In the genomic region with DNA sequence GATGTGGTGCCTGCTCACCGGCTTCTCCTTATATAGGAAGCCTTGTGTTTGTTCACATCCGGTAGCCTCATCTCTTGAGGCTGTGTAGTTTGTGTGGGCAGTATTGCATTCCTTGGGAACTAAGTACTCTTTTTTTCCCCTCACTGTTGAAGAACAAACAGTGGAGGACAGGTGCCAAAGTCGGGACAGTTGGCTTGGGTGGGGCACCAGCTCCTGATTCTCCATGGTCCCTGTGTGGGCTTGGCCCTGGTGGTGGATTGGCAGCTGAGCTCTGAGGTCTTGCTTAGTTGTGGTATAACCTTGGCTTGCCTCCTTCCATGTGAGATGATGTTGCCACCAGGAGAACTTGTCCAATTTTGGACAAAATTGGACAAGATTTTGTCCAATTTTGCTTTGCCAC, we compare ENCODE assay signal across 30 mouse cellular contexts. TPM values are rescaled to one million over a fixed set of nuclear protein-coding genes. Genes with fewer than 3 reads are reported as not detected.
DNase-seq lines count a peak whose midpoint lies in the region; ATAC-seq and TF ChIP-seq lines count a peak whose summit lies in the region.
"Had no signal": no experiment of that assay in that cellular context is flagged by ENCODE, and none has a peak within 500 bp of the region (broad histone marks: within the 10 kb centered on the region; RNA-seq: fewer than 3 reads in every experiment).

A gene (minus strand): TSS at position 3 of the 400 bp plus-strand sequence.

- peaks cover 86% of the 10 kb centered on the region for H3K36me3 ChIP-seq in intestine, embryonic 14.5 days (ENCODE audit: control insufficient read depth, insufficient read depth, low read length)
- peaks cover 3% of the 10 kb centered on the region for H3K36me3 ChIP-seq in intestine, embryonic 16.5 days (ENCODE audit: control insufficient read depth, insufficient read depth, low read length)
- peaks cover 91% of the 10 kb centered on the region for H3K36me3 ChIP-seq in liver, embryonic 15.5 days (replicated peaks)
- H3K36me3 ChIP-seq in small intestine, adult 2 months (ENCODE audit: control insufficient read depth, insufficient read depth, low read length), result peaks cover 38% of the 10 kb centered on the region

- no peak for ATAC-seq in intestine, embryonic 14.5 days (replicated peaks; ENCODE audit: low FRiP score, low TSS enrichment, low read depth)
- ATAC-seq in intestine, embryonic 16.5 days, result no peak
- ATAC-seq in liver, embryonic 15.5 days (ENCODE audit: insufficient read depth), result no peak
- ATAC-seq in CD4-positive, CD25-positive, alpha-beta regulatory T cell, adult 4 months, result no peak
- ATAC-seq: forebrain, embryonic 14.5 days; lung, postnatal 0 days; midbrain, embryonic 15.5 days had no signal

- no peaks in the 10 kb centered on the region for H3K27me3 ChIP-seq in intestine, embryonic 14.5 days (replicated peaks; ENCODE audit: control insufficient read depth, insufficient read depth, low read length)
- H3K27me3 ChIP-seq in intestine, embryonic 16.5 days (replicated peaks; ENCODE audit: control insufficient read depth, insufficient read depth, low read length), result no peaks in the 10 kb centered on the region
- no peaks in the 10 kb centered on the region for H3K27me3 ChIP-seq in liver, embryonic 15.5 days
- no peaks in the 10 kb centered on the region for H3K27me3 ChIP-seq in small intestine, adult 2 months (ENCODE audit: control insufficient read depth, insufficient read depth, low read length)
- H3K27me3 ChIP-seq: CH12.LX; limb, embryonic 13.5 days; midbrain, embryonic 15.5 days; neural tube, embryonic 12.5 days had no signal

- no peak within 1 kb of the TSS for H3K4me3 ChIP-seq in intestine, embryonic 14.5 days (ENCODE audit: low read depth, low read length)
- no peak within 1 kb of the TSS for H3K4me3 ChIP-seq in intestine, embryonic 16.5 days (ENCODE audit: low read length)
- no peak within 1 kb of the TSS for H3K4me3 ChIP-seq in liver, embryonic 15.5 days (replicated peaks)
- H3K4me3 ChIP-seq in small intestine, adult 2 months (ENCODE audit: low read depth, low read length), result no peak within 1 kb of the TSS
- H3K4me3 ChIP-seq: limb, embryonic 13.5 days; midbrain, embryonic 10.5 days; midbrain, embryonic 15.5 days; neural tube, embryonic 12.5 days had no signal

- 74% methylated on average over 3 of the region's 3 CpGs for WGBS in intestine, embryonic 14.5 days
- WGBS in intestine, embryonic 16.5 days, result 70% methylated on average over 3 of the region's 3 CpGs
- WGBS in liver, embryonic 15.5 days (ENCODE audit: insufficient replicate concordance), result 79% methylated on average over 3 of the region's 3 CpGs
- 60% methylated on average over 3 of the region's 3 CpGs for WGBS in small intestine, adult 2 months

- no peak within 1 kb of the TSS for H3K9ac ChIP-seq in intestine, embryonic 14.5 days (ENCODE audit: low read length)
- H3K9ac ChIP-seq in intestine, embryonic 16.5 days (ENCODE audit: low read depth, low read length), result no peak within 1 kb of the TSS
- no peak within 1 kb of the TSS for H3K9ac ChIP-seq in liver, embryonic 15.5 days
- H3K9ac ChIP-seq: hindbrain, embryonic 14.5 days; limb, embryonic 13.5 days; midbrain, embryonic 15.5 days; neural tube, embryonic 12.5 days had no signal

- no peak for DNase-seq in intestine, embryonic 14.5 days (ENCODE audit: low spot score)
- DNase-seq in ovary, postnatal 36 days (ENCODE audit: low spot score), result no peak
- DNase-seq in thymus, postnatal 10 days (ENCODE audit: low spot score in 2 of 2), result no peak
- DNase-seq in left cerebral cortex, adult 8-10 months (ENCODE audit: low spot score in 2 of 2), result no peak
- DNase-seq: adrenal gland, adult 8-10 months; B cell, adult 2 months; cerebellum, adult 8-10 months; cerebellum, postnatal 25 days; gastrocnemius, postnatal 14 days; heart, postnatal 4 days; kidney, adult 8-10 months; kidney, postnatal 4 days; layer of hippocampus, postnatal 36 days; thymus, postnatal 14 days had no signal

- no peaks in the 10 kb centered on the region for H3K9me3 ChIP-seq in intestine, embryonic 14.5 days (ENCODE audit: control insufficient read depth, low read length)
- no peaks in the 10 kb centered on the region for H3K9me3 ChIP-seq in intestine, embryonic 16.5 days (ENCODE audit: control insufficient read depth, low read length)
- H3K9me3 ChIP-seq in liver, embryonic 15.5 days (replicated peaks), result no peaks in the 10 kb centered on the region
- H3K9me3 ChIP-seq: limb, embryonic 13.5 days; midbrain, embryonic 10.5 days; midbrain, embryonic 15.5 days; neural tube, embryonic 12.5 days had no signal

- no peak within 1 kb of the TSS for H3K4me2 ChIP-seq in intestine, embryonic 14.5 days (ENCODE audit: low read length)
- H3K4me2 ChIP-seq in intestine, embryonic 16.5 days (ENCODE audit: low read depth, low read length), result no peak within 1 kb of the TSS
- H3K4me2 ChIP-seq in liver, embryonic 15.5 days, result no peak within 1 kb of the TSS
- H3K4me2 ChIP-seq: heart, embryonic 11.5 days; hindbrain, embryonic 14.5 days; limb, embryonic 13.5 days; midbrain, embryonic 15.5 days; neural tube, embryonic 12.5 days had no signal

- H3K27ac ChIP-seq in intestine, embryonic 14.5 days (ENCODE audit: low read depth), result no peak within 1 kb of the TSS
- H3K27ac ChIP-seq in intestine, embryonic 16.5 days (ENCODE audit: low read length), result no peak within 1 kb of the TSS
- peak within 1 kb of the TSS; percentile 29 for H3K27ac ChIP-seq in liver, embryonic 15.5 days (replicated peaks)
- H3K27ac ChIP-seq in small intestine, adult 2 months (ENCODE audit: insufficient read depth, low read depth, low read length), result no peak within 1 kb of the TSS
- H3K27ac ChIP-seq: hindbrain, embryonic 14.5 days; kidney, postnatal 0 days; limb, embryonic 13.5 days; midbrain, embryonic 10.5 days; midbrain, embryonic 15.5 days; neural tube, embryonic 12.5 days had no signal

- no peak for TF ChIP-seq CTCF in small intestine, adult 2 months (IDR thresholded peaks at IDR 0.05; ENCODE audit: extremely low read depth, insufficient read length, insufficient replicate concordance, low read depth, low read length)

- TF ChIP-seq POLR2A in small intestine, adult 2 months (IDR thresholded peaks at IDR 0.05; ENCODE audit: low read depth, low read length), result no peak

- no peaks in the 10 kb centered on the region for H3K4me1 ChIP-seq in intestine, embryonic 14.5 days (replicated peaks; ENCODE audit: control insufficient read depth, insufficient read depth, low read length)
- H3K4me1 ChIP-seq in intestine, embryonic 16.5 days (ENCODE audit: control insufficient read depth, insufficient read depth, low read length), result peaks cover under 1% of the 10 kb centered on the region; the same call in 1 of the 2 replicates
- peaks cover 28% of the 10 kb centered on the region for H3K4me1 ChIP-seq in liver, embryonic 15.5 days (replicated peaks)
- H3K4me1 ChIP-seq in small intestine, adult 2 months (ENCODE audit: control insufficient read depth, insufficient read depth, insufficient read length, low read length), result peaks cover 3% of the 10 kb centered on the region; the same call in 1 of the 2 replicates
- H3K4me1 ChIP-seq: limb, embryonic 13.5 days; midbrain, embryonic 10.5 days; midbrain, embryonic 15.5 days; neural tube, embryonic 12.5 days had no signal

RNA-seq across cellular contexts. Expression of the gene that starts here (rescaled TPM):
- 2.2 and 19.4 TPM in 2 replicates for polyA plus RNA-seq in intestine, embryonic 14.5 days (2014; fragmentation: Nextera tagmentation; extraction: Ambion mirVana)
- 169 and 177 TPM in 2 replicates for polyA plus RNA-seq in intestine, embryonic 16.5 days (2015; fragmentation: Nextera tagmentation; extraction: Ambion mirVana)
- polyA plus RNA-seq in liver, embryonic 15.5 days (2015; fragmentation: Nextera tagmentation; extraction: Ambion mirVana), result 0.17 TPM in 1 of 2 replicates, not detected in the other
- polyA plus RNA-seq in small intestine, adult 2 months (2012; rRNA removed), result 14.0 and 50.2 TPM in 2 replicates
- total RNA-seq in left cerebral cortex, adult 8-10 months (2022), result not detected
- polyA plus RNA-seq in CD4-positive, CD25-positive, alpha-beta regulatory T cell, adult 4 months (2017; shearing (Covaris generic)), result not detected
- total RNA-seq: CH12.LX; heart, postnatal 4 days; layer of hippocampus, postnatal 36 days; left cerebral cortex, postnatal 25 days had no signal
- polyA plus RNA-seq: embryonic facial prominence, embryonic 11.5 days; kidney, postnatal 0 days; midbrain, embryonic 10.5 days; neural tube, embryonic 12.5 days had no signal
